Mouse (Mus musculus) forebrain, embryonic 14.5 days (tissue): ENCODE measurements at regions not wholly inside any gene's neighbourhood (a gene's known extent, or its start where the extent isn't known, plus 50 kb on each side); places are given as distances from the start of the nearest gene placed in this dataset.

Source experiments
- ATAC-seq: fragments of 200-750 bp; cut with Nextera tagmentation; 2 replicates; pipeline ENCODE4 v1.8.0; 2017; ENCODE audit warnings: mild to moderate bottlenecking, moderate library complexity
- DNase-seq: peaks from one replicate; pipeline ENCODE4 v3.0.0-alpha.2; 2015; ENCODE audit warnings: low spot score
- H3K27ac ChIP-seq: fragments of 300-500 bp; sonication (generic); 2 replicates; pipeline ENCODE4 v1.5.1; 2014; ENCODE audit warnings: low read depth, mild to moderate bottlenecking, control low read depth, low read length, moderate library complexity
- H3K27me3 ChIP-seq: fragments of 300-500 bp; sonication (generic); replicated peaks from 2 replicates; pipeline ENCODE4 v1.6.1; 2014; ENCODE audit warnings: low read length, control low read depth, mixed read lengths; ENCODE audit not compliant: control insufficient read depth, insufficient read depth
- H3K36me3 ChIP-seq: fragments of 300-500 bp; sonication (generic); 2 replicates; pipeline ENCODE4 v1.6.1; 2014; ENCODE audit warnings: low read length, control low read depth; ENCODE audit not compliant: control insufficient read depth, insufficient read depth
- H3K4me1 ChIP-seq: fragments of 300-500 bp; sonication (generic); 2 replicates; pipeline ENCODE4 v1.6.1; 2014; ENCODE audit warnings: antibody characterized with exemption, low read length, control low read depth; ENCODE audit not compliant: control insufficient read depth, insufficient read depth
- H3K4me2 ChIP-seq: fragments of 300-500 bp; sonication (generic); 2 replicates; pipeline ENCODE4 v1.6.1; 2014; ENCODE audit warnings: mild to moderate bottlenecking, control low read depth, low read length
- H3K4me3 ChIP-seq: fragments of 300-500 bp; sonication (generic); 2 replicates; pipeline ENCODE4 v1.5.1; 2014; ENCODE audit warnings: low read depth, low read length, control low read depth
- H3K9ac ChIP-seq: fragments of 300-500 bp; sonication (generic); 2 replicates; pipeline ENCODE4 v1.6.1; 2014; ENCODE audit warnings: mild to moderate bottlenecking, low read length, control low read depth, moderate library complexity
- H3K9me3 ChIP-seq: fragments of 300-500 bp; sonication (generic); replicated peaks from 2 replicates; pipeline ENCODE4 v1.6.1; 2016; ENCODE audit warnings: low read length, control low read depth, mixed read lengths; ENCODE audit not compliant: control insufficient read depth
- WGBS: fragments of 180-500 bp; shearing (Covaris S2); extraction: QIAGEN DNeasy Blood & Tissue Kit; methylation state at CpG from one replicate; pipeline ENCODE4 v1.1.7; 2014; 5-methylcytosine and 5-hydroxymethylcytosine counted together

DNA sequence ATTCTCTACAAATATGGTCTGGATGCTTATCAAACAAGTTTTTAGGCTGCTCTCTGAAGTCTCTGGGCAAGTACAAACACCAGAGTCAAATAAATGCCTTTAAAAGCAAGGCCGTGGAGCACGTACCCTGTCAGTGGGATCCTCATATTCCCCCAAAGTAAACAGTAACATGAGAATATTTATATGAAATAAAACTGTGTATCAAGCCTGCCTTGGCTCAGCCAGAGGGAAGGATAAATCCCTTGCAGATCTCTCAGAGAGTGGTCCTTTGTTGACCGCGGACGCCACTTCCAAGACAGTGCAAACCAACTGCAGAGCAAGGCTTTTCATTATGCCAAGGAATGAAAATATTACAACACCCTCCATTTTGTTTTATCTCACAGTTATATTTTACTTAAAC is 104.8 kb upstream of the 1700066M21Rik start:
- Histone ChIP-seq H3K4me1 (no peaks in the 10 kb centered on the region), H3K4me3 (no peak overlapping the region), H3K36me3 (no peaks in the 10 kb centered on the region), H3K9ac (no peak overlapping the region), H3K27ac (no peak overlapping the region), H3K27me3 (no peaks in the 10 kb centered on the region), H3K4me2 (no peak overlapping the region), H3K9me3 (no peaks in the 10 kb centered on the region)
- ATAC-seq = no peak
- WGBS = 90% methylated on average over 5 of the region's 5 CpGs
- DNase-seq = no peak

DNA sequence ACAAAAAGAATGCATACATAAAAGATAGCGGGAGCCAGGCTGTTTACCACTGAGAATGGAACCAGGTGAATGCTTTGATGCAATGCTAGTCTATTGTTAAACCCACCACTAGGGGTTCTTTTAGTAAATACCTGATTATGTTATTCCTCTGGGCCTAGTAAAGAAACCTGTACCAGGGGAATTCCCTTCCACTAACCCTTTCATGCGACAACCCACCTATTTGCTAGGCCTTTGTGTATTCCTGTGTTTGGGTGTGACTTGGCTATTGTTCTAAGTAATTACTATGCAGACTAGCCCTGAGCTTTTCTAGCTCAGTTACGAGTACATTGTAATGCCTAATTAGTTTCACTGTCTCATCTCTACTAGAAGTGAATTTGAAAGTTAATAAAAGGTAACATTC is 95.9 kb upstream of the 1700066M21Rik start:
- Histone ChIP-seq H3K4me3 (no peak overlapping the region), H3K4me2 (no peak overlapping the region), H3K9ac (no peak overlapping the region), H3K9me3 (no peaks in the 10 kb centered on the region), H3K4me1 (no peaks in the 10 kb centered on the region), H3K27ac (no peak overlapping the region), H3K36me3 (no peaks in the 10 kb centered on the region), H3K27me3 (no peaks in the 10 kb centered on the region)
- ATAC-seq (no peak), DNase-seq (no peak)
- 66% methylated on average over 3 of the region's 3 CpGs for WGBS

DNA sequence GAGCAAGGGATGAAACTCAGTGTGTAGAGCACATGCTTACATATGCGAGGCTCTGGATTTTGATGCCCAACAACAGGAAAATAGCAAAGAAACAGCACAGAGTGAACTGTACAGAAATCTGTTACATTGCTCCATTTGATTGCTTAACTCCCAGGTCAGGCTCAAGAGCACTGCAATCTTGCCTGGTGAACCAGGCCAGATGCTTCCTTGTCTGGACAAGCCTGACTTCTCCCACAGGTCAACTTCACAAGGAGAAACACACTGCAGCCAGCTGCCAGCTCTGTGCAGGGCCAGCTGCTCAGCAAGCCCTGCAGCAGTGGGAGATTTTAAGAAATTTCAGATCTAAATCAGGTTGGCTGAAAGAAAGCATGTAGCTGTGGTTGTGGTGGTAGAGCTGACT is 81.2 kb upstream of the 1700066M21Rik start:
- 88% methylated on average over 1 of the region's 1 CpGs for WGBS
- DNase-seq = no peak

DNA sequence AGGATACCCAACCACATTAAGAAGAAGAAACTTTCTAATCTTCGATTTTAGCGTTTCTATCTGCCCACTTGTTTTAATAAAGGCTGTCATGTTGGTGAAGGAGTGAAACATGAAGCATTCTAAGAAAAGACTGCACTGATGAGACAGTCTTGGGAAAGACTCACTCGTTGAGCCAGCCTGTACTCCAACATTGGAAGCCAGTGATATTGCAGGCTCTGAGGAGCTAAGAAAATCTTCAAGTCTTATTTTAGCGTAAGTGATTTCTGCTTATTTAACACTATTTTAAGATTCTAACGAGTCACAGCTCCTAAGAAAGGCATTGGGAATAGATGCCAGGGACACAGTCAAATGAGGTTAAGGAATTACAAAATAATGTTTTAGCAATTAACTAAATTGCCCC is 78.9 kb upstream of the 1700066M21Rik start:
- H3K36me3 ChIP-seq = no peaks in the 10 kb centered on the region
- no peak overlapping the region for H3K4me2 ChIP-seq
- H3K27me3 ChIP-seq = no peaks in the 10 kb centered on the region
- no peak overlapping the region for H3K4me3 ChIP-seq
- DNase-seq (no peak), ATAC-seq (no peak)
- H3K4me1 ChIP-seq = no peaks in the 10 kb centered on the region
- H3K9me3 ChIP-seq = no peaks in the 10 kb centered on the region
- H3K27ac ChIP-seq = no peak overlapping the region
- 73% methylated on average over 5 of the region's 5 CpGs for WGBS
- no peak overlapping the region for H3K9ac ChIP-seq

More for the DNA sequence above, 81.2 kb upstream of the 1700066M21Rik start:
- no peaks in the 10 kb centered on the region for H3K9me3 ChIP-seq
- H3K27ac ChIP-seq = no peak overlapping the region
- H3K4me1 ChIP-seq = no peaks in the 10 kb centered on the region
- no peaks in the 10 kb centered on the region for H3K36me3 ChIP-seq
- no peaks in the 10 kb centered on the region for H3K27me3 ChIP-seq
- no peak overlapping the region for H3K9ac ChIP-seq
- ATAC-seq = no peak
- no peak overlapping the region for H3K4me3 ChIP-seq
- no peak overlapping the region for H3K4me2 ChIP-seq

DNA sequence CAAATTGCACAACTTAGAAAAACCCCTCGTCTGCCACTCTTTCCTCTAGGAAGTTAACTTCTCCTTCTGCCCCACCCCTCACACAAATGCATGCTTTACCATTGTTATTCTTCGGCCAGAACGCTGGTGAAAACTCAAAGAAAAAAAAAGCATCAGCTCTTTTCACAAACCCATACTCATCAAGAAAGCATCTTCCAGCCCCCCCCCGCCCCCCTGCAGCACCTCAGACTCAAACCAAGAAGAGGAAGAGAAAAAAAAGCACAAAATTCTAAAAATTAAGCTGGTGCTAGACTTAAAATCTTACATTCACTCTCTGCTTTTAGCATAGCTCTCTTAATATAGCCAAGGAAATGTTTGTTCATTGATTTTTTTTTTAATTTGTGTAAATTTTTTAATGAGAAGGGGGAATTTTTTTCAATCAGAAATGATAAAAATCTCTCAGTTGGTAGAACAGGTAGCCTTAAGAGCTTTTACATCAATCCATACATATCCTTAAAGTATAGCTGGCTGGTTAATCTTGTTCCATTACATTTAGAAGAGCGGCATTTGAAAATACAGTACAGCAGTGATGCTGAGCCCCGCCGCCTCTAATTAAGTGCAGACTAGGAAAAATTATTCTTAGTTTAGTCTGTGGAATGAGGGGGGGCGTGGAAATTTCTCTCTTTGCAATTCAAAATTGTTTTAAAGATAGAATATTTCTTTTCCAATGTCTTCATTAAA is 76.0 kb upstream of the 1700066M21Rik start:
- H3K4me1 ChIP-seq = no peaks in the 10 kb centered on the region
- no peak overlapping the region for H3K4me2 ChIP-seq
- DNase-seq = no peak
- no peaks in the 10 kb centered on the region for H3K36me3 ChIP-seq
- peak overlapping the region; percentile 50; the same call in 1 of the 2 replicates for H3K27ac ChIP-seq
- no peaks in the 10 kb centered on the region for H3K9me3 ChIP-seq
- ATAC-seq = peak; percentile 37; the same call in 1 of the 2 replicates
- H3K9ac ChIP-seq = no peak overlapping the region
- no peaks in the 10 kb centered on the region for H3K27me3 ChIP-seq
- 55% methylated on average over 8 of the region's 8 CpGs for WGBS
- H3K4me3 ChIP-seq = no peak overlapping the region

DNA sequence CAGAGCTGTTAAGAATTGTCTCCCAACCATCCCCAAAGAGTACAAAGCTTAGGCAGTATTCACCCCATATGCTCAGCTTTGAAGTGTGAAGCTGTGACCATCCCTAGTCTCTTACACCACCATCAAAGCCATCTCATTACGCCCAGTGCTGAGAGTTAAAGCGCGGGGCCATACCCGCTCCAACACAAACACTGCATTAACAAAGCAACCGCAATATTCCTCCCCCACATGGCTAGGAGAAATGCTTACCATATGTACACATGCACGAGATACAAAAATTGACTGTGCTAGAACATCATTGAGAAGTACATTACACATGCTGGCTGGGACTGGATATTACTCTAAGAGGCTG is 75.5 kb upstream of the 1700066M21Rik start:
- DNase-seq (peak; percentile 67), ATAC-seq (peak; percentile 85)
- Histone ChIP-seq H3K9me3 (no peaks in the 10 kb centered on the region), H3K27ac (peak overlapping the region; percentile 50; the same call in 1 of the 2 replicates), H3K4me1 (no peaks in the 10 kb centered on the region), H3K4me2 (no peak overlapping the region), H3K4me3 (no peak overlapping the region), H3K27me3 (no peaks in the 10 kb centered on the region), H3K9ac (no peak overlapping the region), H3K36me3 (no peaks in the 10 kb centered on the region)
- 73% methylated on average over 6 of the region's 6 CpGs for WGBS

DNA sequence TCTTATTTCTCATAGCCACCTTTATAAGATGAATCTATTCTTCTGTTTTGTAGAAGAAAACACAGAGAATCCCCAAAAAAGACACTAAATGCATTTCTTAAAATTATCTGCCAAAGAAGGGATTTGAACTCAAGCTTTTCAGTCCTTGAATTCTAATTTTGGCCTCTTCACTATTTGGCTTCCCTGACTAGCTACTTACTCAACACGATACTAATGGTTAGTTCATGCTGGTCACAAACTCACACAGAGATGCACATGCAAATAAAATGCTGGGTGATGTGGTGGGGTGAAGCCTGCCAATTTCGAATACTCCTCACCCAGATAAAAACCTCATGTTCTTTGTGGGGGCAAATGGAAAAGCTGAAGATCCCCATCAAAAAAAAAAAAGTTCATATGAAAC is 72.7 kb upstream of the 1700066M21Rik start:
- no peak overlapping the region for H3K4me2 ChIP-seq
- H3K4me1 ChIP-seq = no peaks in the 10 kb centered on the region
- H3K9me3 ChIP-seq = no peaks in the 10 kb centered on the region
- ATAC-seq (no peak), DNase-seq (no peak)
- no peak overlapping the region for H3K4me3 ChIP-seq
- 90% methylated on average over 2 of the region's 2 CpGs for WGBS
- no peaks in the 10 kb centered on the region for H3K27me3 ChIP-seq
- H3K9ac ChIP-seq = no peak overlapping the region
- H3K27ac ChIP-seq = no peak overlapping the region
- H3K36me3 ChIP-seq = no peaks in the 10 kb centered on the region

DNA sequence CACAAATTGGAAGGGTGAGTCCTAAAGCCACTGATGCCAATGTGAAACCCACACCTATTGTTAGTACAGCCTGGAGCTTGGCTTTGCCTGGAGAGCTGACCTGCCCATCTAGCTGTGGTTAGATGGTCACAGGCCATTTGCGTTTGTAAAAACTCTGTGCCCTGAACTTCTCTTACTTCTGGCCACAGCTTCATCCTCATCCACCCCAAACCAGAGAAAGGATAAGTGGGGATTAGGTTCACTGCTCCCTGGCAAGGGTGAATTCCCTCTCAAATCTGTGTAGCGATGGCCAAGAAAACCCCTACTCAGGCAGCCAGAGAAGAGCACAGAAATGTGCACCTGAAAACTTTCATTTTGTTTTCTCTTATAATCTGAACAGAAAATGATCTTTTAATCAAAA is 54.9 kb upstream of the 1700066M21Rik start:
- ATAC-seq (no peak), DNase-seq (no peak)
- WGBS = 84% methylated on average over 2 of the region's 2 CpGs
- Histone ChIP-seq H3K4me1 (no peaks in the 10 kb centered on the region), H3K36me3 (no peaks in the 10 kb centered on the region), H3K4me3 (no peak overlapping the region), H3K9me3 (peaks cover 4% of the 10 kb centered on the region), H3K4me2 (no peak overlapping the region), H3K9ac (no peak overlapping the region), H3K27me3 (no peaks in the 10 kb centered on the region), H3K27ac (no peak overlapping the region)

DNA sequence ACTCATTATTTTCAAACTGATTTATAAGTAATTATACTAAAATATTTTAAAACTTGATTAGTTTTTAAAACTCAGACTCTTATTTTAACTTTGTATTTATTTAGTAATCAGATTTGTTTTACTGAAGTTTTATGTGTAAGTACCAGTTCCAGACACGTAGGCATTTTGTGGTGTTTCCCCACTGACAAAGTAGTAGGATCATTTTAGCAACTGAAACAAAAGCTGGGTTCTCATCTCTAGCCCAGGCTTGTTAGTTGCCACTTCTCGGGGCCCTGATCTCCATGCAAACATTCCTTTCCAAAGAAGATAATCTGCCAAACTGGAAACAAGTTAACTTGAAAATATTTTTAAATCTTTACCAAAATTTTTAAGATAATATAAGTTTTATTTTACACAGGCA is 54.3 kb upstream of the 1700066M21Rik start:
- H3K9me3 ChIP-seq = no peaks in the 10 kb centered on the region; the same call in 1 of the 2 replicates
- H3K4me3 ChIP-seq = no peak overlapping the region
- no peaks in the 10 kb centered on the region for H3K27me3 ChIP-seq
- DNase-seq (no peak), ATAC-seq (no peak)
- H3K4me2 ChIP-seq = no peak overlapping the region
- no peaks in the 10 kb centered on the region for H3K36me3 ChIP-seq
- no peak overlapping the region for H3K9ac ChIP-seq
- WGBS = 84% methylated on average over 2 of the region's 2 CpGs
- no peak overlapping the region for H3K27ac ChIP-seq
- H3K4me1 ChIP-seq = peaks cover 5% of the 10 kb centered on the region
